Mouse (Mus musculus) kidney, embryonic 16.5 days (tissue): ENCODE data around the gene Ect2. TPM values are rescaled to one million over a fixed set of nuclear protein-coding genes. Genes with fewer than 3 reads are reported as not detected.

Experiments used
- ATAC-seq: fragments of 200-750 bp; cut with Nextera tagmentation; 2 replicates; pipeline ENCODE4 v1.8.0; 2017; ENCODE audit warnings: moderate TSS enrichment; ENCODE audit not compliant: low FRiP score, low TSS enrichment
- H3K27ac ChIP-seq: fragments of 300-500 bp; sonication (generic); 2 replicates; pipeline ENCODE4 v1.5.1; 2014; ENCODE audit warnings: low read length
- H3K27me3 ChIP-seq: fragments of 300-500 bp; sonication (generic); 2 replicates; pipeline ENCODE4 v1.6.1; 2014; ENCODE audit warnings: low read length, control low read depth, mixed read lengths; ENCODE audit not compliant: insufficient read depth
- H3K36me3 ChIP-seq: fragments of 300-500 bp; sonication (generic); 2 replicates; pipeline ENCODE4 v1.6.1; 2014; ENCODE audit warnings: low read length, control low read depth, mixed read lengths; ENCODE audit not compliant: insufficient read depth
- H3K4me1 ChIP-seq: fragments of 300-500 bp; sonication (generic); 2 replicates; pipeline ENCODE4 v1.6.1; 2014; ENCODE audit warnings: low read length, control low read depth, mixed read lengths; ENCODE audit not compliant: insufficient read depth
- H3K4me2 ChIP-seq: fragments of 300-500 bp; sonication (generic); replicated peaks from 2 replicates; pipeline ENCODE4 v1.6.1; 2014; ENCODE audit warnings: low read depth, low read length
- H3K4me3 ChIP-seq: fragments of 300-500 bp; sonication (generic); 2 replicates; pipeline ENCODE4 v1.5.1; 2014; ENCODE audit warnings: mild to moderate bottlenecking, low read length
- H3K9ac ChIP-seq: fragments of 300-500 bp; sonication (generic); replicated peaks from 2 replicates; pipeline ENCODE4 v1.6.1; 2014; ENCODE audit warnings: low read length
- H3K9me3 ChIP-seq: fragments of 300-500 bp; sonication (generic); 2 replicates; pipeline ENCODE4 v1.6.1; 2016; ENCODE audit warnings: low read length, control low read depth
- WGBS: fragments of 180-500 bp; shearing (Covaris S2); extraction: QIAGEN DNeasy Blood & Tissue Kit; methylation state at CpG from one replicate; pipeline ENCODE4 v1.1.7; 2014; 5-methylcytosine and 5-hydroxymethylcytosine counted together
- polyA plus RNA-seq: library from polyadenylated mRNA; unstranded; fragments of >200 nt; fragmentation: Nextera tagmentation; extraction: Ambion mirVana; gene quantifications from 2 replicates; pipeline ENCODE4 v1.2.1, GENCODE M21; 2015

The Ect2 gene
- polyA plus RNA-seq, 1 experiment from 2014 or later, result 58.9 TPM

DNA sequence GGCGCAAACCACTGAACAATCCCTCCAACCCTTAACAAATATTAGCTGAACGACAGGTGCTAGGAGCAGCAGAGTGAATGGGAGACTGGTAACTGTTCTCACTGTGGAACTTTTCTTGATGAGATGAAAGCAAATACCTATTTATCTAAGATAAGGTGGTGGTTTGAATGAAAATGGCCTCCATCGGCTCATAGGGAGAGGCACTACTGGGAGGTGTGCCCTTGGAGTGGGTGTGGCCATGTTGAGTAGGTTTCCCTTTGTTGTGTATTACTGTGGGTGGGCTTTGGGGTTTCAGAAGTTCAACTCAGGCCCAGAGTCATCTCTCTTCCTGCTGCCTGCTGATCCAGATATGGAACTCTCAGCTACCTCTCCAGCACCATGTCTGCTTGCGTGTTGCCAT lies 37.2 kb upstream of the Ect2 start:
- Histone ChIP-seq H3K36me3 (no peaks in the 10 kb centered on the region), H3K4me3 (no peak overlapping the region), H3K9me3 (no peaks in the 10 kb centered on the region), H3K27me3 (no peaks in the 10 kb centered on the region), H3K4me1 (peaks cover 13% of the 10 kb centered on the region; the same call in 1 of the 2 replicates), H3K9ac (no peak overlapping the region), H3K27ac (no peak overlapping the region), H3K4me2 (no peak overlapping the region)
- ATAC-seq, result no peak
- 92% methylated on average over 4 of the region's 4 CpGs for WGBS

DNA sequence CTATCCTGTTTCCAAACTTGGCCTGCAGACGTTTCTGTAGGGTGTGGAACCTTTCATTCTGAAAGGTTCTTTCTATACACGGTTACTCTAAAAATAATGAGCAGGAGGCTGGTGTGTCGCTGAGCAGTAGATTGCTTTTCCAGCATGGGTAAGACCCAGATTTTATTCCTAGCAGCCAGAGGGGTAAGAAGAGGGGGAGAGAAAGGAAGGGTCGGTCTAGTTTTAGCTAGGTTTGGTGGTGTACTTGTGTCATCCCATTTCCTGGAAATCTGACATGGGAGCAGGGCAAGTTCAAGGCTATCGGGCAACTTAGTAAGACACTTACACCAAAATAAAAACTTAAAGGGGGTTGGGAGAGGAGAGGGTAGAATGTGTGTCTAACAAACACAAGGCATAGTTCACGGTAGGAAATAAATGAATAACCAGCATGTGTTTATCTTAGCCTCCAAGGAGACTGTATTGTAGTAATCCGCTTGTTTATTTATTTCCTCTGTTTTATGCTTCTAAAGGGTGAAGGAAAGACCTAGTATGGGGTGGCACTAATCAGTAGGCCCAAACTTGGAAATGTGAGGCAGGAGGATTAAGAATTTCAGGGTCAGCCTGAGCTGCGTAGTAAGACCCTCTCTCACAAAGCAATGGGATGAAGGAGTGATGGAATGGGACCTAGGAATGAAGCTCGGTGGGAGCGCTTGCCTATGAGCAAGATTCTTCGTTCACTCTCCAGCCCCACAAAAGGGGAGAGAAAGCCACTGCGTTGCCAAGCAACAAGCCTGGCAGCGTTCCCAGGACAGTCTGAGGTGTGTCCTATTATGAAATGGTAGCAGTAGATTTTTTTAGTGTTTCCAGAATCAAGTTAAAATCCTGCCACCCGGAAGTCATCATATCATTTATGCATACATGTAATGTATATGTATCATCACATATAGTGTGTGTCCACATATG lies 35.9 kb upstream of the Ect2 start:
- H3K27ac ChIP-seq, result peak overlapping the region; percentile 76
- H3K36me3 ChIP-seq, result no peaks in the 10 kb centered on the region
- no peaks in the 10 kb centered on the region for H3K9me3 ChIP-seq
- H3K4me1 ChIP-seq, result peaks cover 13% of the 10 kb centered on the region; the same call in 1 of the 2 replicates
- H3K4me2 ChIP-seq, result no peak overlapping the region
- peak; percentile 32; the same call in 1 of the 2 replicates for ATAC-seq
- no peaks in the 10 kb centered on the region for H3K27me3 ChIP-seq
- no peak overlapping the region for H3K4me3 ChIP-seq
- WGBS, result 61% methylated on average over 14 of the region's 14 CpGs
- no peak overlapping the region for H3K9ac ChIP-seq

DNA sequence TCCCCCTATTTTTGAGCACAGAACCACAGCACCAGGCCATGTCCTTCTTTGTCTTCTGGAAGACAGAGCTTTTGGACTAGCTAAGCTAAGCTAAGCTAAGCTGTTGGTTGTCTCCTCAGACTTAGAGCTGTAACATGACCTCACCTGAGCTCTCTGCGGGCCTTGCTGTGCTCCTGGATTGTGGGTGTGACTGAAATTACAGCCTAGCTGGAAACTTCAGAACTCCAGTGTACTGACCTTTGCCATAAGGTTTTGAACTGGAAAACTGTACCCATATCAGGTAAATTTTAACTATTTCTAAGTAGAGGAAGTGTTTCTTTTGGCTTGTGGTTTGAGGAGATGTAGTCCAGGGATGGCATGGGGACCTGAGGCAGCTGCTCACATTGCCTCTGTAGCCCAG lies 34.7 kb upstream of the Ect2 start:
- Histone ChIP-seq H3K4me2 (no peak overlapping the region), H3K27ac (peak overlapping the region; percentile 1; the same call in 1 of the 2 replicates), H3K27me3 (no peaks in the 10 kb centered on the region), H3K9ac (no peak overlapping the region), H3K9me3 (no peaks in the 10 kb centered on the region), H3K36me3 (no peaks in the 10 kb centered on the region), H3K4me3 (no peak overlapping the region), H3K4me1 (peaks cover 15% of the 10 kb centered on the region)
- WGBS, result 29% methylated on average over 1 of the region's 1 CpGs
- ATAC-seq, result no peak; the same call in 1 of the 2 replicates

DNA sequence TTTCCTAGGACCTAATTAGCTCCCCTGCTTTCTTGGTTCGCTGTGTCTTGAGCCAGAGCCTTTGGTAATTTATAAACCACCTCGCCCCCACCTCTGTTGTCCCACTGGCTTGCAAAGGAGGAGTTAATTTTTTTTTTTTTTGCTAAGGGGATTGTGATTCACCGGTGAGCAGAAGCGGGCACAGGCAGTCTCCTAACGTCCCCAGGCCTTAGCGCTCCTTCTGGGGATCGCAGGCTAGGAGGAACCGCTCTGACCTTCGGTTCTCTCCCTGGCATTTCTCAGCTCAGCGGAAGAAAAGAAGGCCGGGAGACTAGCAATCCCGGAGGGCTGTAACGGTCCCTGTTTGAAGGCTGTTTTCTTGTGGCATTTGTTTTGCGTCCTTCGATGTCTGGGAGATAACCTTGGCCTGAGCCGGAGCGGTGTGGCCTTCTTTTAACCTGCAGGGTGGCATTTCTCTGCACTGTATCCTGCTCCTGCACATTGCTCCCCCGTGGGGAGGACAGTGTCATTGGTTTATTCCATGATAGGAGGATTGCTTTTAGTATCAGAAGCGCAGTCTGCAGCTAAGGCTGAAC lies 30.0 kb upstream of the Ect2 start:
- peak overlapping the region; percentile 81 for H3K27ac ChIP-seq
- peaks cover 8% of the 10 kb centered on the region for H3K4me1 ChIP-seq
- H3K4me2 ChIP-seq, result peak overlapping the region; percentile 97
- H3K9me3 ChIP-seq, result no peaks in the 10 kb centered on the region
- WGBS, result 12% methylated on average over 19 of the region's 19 CpGs
- H3K4me3 ChIP-seq, result peak overlapping the region; percentile 63
- H3K36me3 ChIP-seq, result no peaks in the 10 kb centered on the region
- H3K27me3 ChIP-seq, result no peaks in the 10 kb centered on the region
- peak; percentile 32; the same call in 1 of the 2 replicates for ATAC-seq
- peak overlapping the region; percentile 75 for H3K9ac ChIP-seq

DNA sequence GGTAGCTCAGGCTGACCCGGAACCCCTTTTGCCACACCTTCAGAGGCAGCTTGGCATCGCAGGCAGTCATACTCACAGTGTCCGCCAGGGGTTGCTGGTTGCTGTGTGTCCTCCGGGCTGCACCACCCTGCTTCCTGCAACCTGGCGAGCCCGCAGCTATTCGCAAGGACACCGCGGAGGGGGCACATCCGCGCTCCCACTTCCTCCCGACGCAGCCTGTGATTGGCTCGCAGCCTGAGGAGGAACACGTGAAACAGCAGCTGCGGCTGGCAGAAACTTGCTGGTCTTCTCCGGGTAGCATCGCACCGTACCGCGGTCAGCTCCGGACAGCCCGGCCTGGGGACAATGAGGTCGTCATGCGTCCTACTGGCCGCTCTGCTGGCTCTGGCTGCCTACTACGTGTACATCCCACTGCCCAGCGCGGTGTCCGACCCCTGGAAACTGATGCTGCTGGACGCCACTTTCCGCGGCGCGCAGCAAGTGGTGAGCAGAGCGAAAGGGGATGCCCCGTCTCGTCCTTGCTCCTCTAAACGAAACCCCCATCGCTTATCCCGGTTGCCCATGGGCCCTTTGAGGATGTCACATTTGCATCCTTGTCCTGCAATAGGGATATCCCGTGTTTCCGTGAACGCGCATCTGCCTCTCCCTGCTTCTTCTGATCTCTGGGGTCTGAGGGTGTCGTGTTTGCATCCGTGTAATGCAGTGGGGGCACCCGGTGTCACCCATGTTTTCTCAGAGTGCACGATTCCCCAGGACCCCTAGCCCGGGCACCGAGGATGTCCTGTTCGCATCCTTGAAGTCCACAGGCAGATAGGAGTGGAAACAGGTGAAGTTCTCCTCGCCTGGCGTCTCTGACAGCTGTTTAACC lies 29.3 kb upstream of the Ect2 start, which contains the start of gene Nceh1:
TSS of gene Nceh1 (plus strand) at position 233 of the 868 bp plus-strand sequence.
- Histone ChIP-seq H3K9ac (peak within 1 kb of the TSS; percentile 75), H3K4me3 (peak within 1 kb of the TSS; percentile 63), H3K4me2 (peak within 1 kb of the TSS; percentile 97), H3K36me3 (no peaks in the 10 kb centered on the region), H3K27me3 (no peaks in the 10 kb centered on the region), H3K9me3 (no peaks in the 10 kb centered on the region), H3K4me1 (peaks cover 8% of the 10 kb centered on the region), H3K27ac (peak within 1 kb of the TSS; percentile 81)
- peak; percentile 97 for ATAC-seq
- under 1% methylated on average over 54 of the region's 54 CpGs for WGBS

DNA sequence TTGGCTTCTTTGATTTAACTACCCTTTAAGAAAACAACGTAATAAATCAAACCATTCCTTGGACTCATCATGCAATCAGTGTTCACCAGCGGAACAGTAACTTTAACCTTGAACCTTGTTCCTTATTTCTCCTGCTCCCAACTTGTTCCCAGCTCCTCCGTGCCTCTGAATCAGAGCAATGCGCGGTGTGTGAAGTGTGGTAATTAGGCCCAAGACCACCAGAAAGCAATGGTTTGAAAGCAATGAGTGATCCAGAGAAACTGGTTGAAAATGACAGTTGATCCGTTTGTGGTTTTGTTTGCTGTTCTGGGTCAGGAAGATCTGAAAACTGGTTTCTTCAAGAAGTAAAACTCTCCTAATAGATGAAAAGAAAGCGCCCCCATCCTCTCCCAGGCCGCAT lies 26.0 kb upstream of the Ect2 start:
- WGBS, result 75% methylated on average over 8 of the region's 8 CpGs
- no peaks in the 10 kb centered on the region for H3K36me3 ChIP-seq
- no peaks in the 10 kb centered on the region for H3K27me3 ChIP-seq
- ATAC-seq, result no peak
- no peak overlapping the region for H3K4me3 ChIP-seq
- H3K4me2 ChIP-seq, result no peak overlapping the region
- H3K9me3 ChIP-seq, result no peaks in the 10 kb centered on the region
- H3K4me1 ChIP-seq, result peaks cover 12% of the 10 kb centered on the region
- H3K27ac ChIP-seq, result no peak overlapping the region
- no peak overlapping the region for H3K9ac ChIP-seq

DNA sequence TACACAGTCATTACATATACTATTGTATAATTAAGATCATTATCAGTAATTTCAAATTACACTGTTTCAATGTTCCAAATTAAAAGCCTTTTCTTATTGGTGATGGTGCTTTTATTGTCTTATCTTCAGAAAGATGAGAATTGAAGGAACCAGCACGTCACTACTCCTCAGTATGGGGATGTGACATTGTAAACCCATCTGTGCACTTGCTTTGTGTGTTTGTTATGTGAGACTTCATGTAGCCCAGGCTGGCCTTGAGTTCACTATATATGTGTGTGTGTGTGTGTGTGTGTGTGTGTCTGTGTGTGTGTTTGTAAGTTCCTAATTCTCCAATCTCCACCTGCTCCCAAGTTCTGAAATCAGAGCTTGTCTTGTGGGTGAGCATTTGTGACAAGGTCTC lies 16.6 kb upstream of the Ect2 start:
- H3K4me2 ChIP-seq, result no peak overlapping the region
- peaks cover 5% of the 10 kb centered on the region; the same call in 1 of the 2 replicates for H3K4me1 ChIP-seq
- 69% methylated on average over 1 of the region's 1 CpGs for WGBS
- no peak for ATAC-seq
- no peaks in the 10 kb centered on the region for H3K9me3 ChIP-seq
- no peaks in the 10 kb centered on the region for H3K36me3 ChIP-seq
- no peaks in the 10 kb centered on the region for H3K27me3 ChIP-seq
- no peak overlapping the region for H3K27ac ChIP-seq
- H3K9ac ChIP-seq, result no peak overlapping the region
- no peak overlapping the region for H3K4me3 ChIP-seq

DNA sequence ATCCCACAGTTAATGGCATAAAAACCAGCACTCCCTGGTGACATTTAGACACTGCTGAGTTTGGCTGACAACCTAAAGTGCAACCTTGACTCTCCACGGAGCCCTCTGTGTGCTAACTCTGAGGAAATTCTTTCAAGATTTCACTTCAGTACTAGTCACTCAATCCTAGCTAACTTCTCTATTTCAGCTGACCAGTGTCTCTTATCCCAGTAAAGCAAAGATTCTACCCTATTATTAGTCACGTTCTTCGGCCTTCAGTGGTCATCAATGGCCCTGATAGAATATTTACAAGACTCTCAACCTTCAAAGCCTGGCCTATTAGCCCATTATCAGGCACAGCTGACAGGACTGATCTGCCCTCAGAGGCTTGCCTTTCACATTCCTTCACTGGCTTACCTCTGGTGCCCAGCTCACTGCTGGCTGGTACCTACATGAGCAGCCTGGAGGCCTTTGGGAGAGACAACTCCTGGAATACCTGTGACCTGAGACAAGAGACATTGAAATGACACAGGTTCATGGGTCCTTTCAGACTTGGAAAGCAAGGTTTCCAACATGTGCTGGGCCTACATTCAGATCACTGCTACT lies 11.9 kb upstream of the Ect2 start:
- Histone ChIP-seq H3K4me1 (no peaks in the 10 kb centered on the region), H3K27ac (no peak overlapping the region), H3K27me3 (no peaks in the 10 kb centered on the region), H3K36me3 (no peaks in the 10 kb centered on the region), H3K9me3 (no peaks in the 10 kb centered on the region), H3K4me2 (no peak overlapping the region), H3K9ac (no peak overlapping the region), H3K4me3 (no peak overlapping the region)
- ATAC-seq, result no peak
- 82% methylated on average over 3 of the region's 3 CpGs for WGBS

DNA sequence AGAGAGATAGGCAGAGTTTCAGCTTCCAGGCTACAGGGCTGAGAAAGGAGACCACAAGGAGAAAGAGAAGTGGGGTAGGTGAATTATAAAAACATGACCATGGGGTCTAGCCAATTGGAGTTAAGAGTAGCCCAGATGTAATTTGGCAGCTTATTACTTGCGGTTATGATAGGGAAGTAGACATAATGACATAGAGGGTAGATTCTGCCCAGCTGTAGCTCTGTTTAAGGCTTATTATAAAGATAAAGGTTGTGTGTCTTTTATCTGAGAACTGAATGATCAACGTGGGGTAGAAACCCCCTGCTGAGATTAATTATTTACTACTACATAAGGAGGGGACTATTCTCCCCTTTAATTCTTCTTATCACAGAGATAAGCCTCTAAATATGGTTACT lies 8.7 kb upstream of the Ect2 start:
- no peaks in the 10 kb centered on the region for H3K4me1 ChIP-seq
- H3K4me2 ChIP-seq, result no peak overlapping the region
- no peaks in the 10 kb centered on the region for H3K36me3 ChIP-seq
- no peak overlapping the region for H3K4me3 ChIP-seq
- H3K27ac ChIP-seq, result no peak overlapping the region
- ATAC-seq, result no peak
- H3K9ac ChIP-seq, result no peak overlapping the region
- no peaks in the 10 kb centered on the region for H3K27me3 ChIP-seq
- H3K9me3 ChIP-seq, result no peaks in the 10 kb centered on the region
- 60% methylated on average over 2 of the region's 2 CpGs for WGBS
